Mouse (Mus musculus) ES-E14 (cell line): ENCODE results near the gene Pus7l.

ENCODE experiments used
- CHD2 ChIP-seq: IDR thresholded peaks from 2 replicates; pipeline ENCODE4 v1.6.1; 2014; ENCODE audit warnings: mild to moderate bottlenecking, low read depth, low read length, inconsistent platforms
- HCFC1 ChIP-seq: IDR thresholded peaks from 2 replicates; pipeline ENCODE4 v1.6.1; 2012; ENCODE audit warnings: low read length, inconsistent platforms, borderline replicate concordance; ENCODE audit not compliant: insufficient read depth
- MAFK ChIP-seq: IDR thresholded peaks from 2 replicates; pipeline ENCODE4 v1.6.1; 2014; ENCODE audit warnings: mild to moderate bottlenecking, low read depth, low read length, inconsistent platforms; ENCODE audit not compliant: insufficient read depth
- ZC3H11A ChIP-seq: IDR thresholded peaks from 2 replicates; pipeline ENCODE4 v1.6.1; 2012; ENCODE audit warnings: low read depth, mild to moderate bottlenecking, inconsistent platforms, low read length, borderline replicate concordance
- ZNF384 ChIP-seq: IDR thresholded peaks from 2 replicates; pipeline ENCODE4 v1.6.1; 2012; ENCODE audit warnings: low read depth, low read length, inconsistent platforms

DNA sequence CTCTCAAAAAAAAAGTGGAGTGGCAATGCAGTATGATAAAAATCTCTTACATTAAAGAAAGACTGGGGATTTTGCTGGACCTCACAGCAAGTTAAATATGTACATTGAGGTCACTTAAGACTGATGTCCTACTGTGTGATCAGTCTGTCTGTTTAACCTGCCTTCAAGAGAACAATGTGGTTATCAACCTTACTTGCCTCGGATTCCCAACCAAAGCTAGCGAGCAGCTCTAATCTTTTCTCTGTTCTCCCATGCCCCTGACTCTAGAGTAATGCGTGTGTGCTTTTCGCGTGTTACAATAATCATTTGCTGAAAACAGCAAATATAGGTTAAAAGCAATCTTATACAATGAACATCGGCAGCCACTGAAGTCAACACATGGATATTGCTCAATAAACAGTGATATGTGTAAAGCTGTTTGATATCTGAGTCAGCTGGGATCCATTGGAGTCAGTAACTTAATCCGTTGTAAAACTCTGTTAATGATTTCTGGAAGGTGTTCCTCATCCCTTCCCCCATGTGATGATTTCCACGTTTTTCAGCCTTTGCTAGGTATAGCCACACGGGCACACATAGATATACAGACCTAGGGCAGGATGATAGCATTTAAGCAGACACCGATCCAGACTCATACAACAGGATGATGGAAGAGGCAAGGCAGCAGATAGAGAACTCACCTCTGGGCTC, 25.3 kb upstream of the Pus7l start:
- TF ChIP-seq CHD2, result no peak
- no peak for TF ChIP-seq MAFK
- TF ChIP-seq HCFC1, result no peak
- TF ChIP-seq ZNF384, result no peak
- TF ChIP-seq ZC3H11A, result no peak
